ENCODE assay signal across 22 mouse cellular contexts in the genomic region with DNA sequence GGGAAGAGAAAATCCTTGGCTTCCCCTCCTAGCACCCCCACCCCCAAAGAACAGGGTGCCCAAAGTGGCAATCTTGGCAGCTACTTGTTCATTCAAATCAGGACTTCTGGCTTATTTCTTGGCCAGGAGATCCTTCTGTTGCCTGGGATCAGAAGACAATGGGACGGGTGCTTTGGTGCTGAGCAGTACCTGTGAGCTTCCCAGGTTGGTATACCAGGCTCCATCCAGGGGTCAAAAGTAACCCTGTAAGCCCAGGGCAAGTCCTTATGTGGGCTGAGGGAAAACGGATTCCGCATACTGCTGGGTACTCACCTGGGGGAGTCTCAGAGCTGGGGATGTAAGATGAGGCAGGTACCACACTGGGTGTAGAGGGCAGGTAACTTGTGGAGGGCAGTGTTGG.
"Had no signal": no experiment of that assay in that cellular context is flagged by ENCODE, and none has a peak within 500 bp of the region (broad histone marks: within the 10 kb centered on the region; RNA-seq: fewer than 3 reads in every experiment).

No protein-coding gene starts in this region.

- H3K9ac ChIP-seq: kidney, embryonic 15.5 days; limb, embryonic 12.5 days; limb, embryonic 15.5 days; liver, embryonic 14.5 days; liver, postnatal 0 days; lung, embryonic 14.5 days; midbrain, embryonic 13.5 days; neural tube, embryonic 12.5 days; neural tube, embryonic 15.5 days had no signal

- H3K4me2 ChIP-seq: kidney, embryonic 15.5 days; limb, embryonic 12.5 days; limb, embryonic 15.5 days; liver, embryonic 11.5 days; lung, embryonic 14.5 days; midbrain, embryonic 13.5 days; neural tube, embryonic 12.5 days; neural tube, embryonic 15.5 days had no signal

- H3K4me1 ChIP-seq: kidney, embryonic 15.5 days; limb, embryonic 12.5 days; limb, embryonic 15.5 days; midbrain, embryonic 13.5 days; neural tube, embryonic 12.5 days; neural tube, embryonic 15.5 days had no signal

- H3K27me3 ChIP-seq: kidney, embryonic 15.5 days; limb, embryonic 12.5 days; limb, embryonic 15.5 days; midbrain, embryonic 13.5 days; neural tube, embryonic 12.5 days; neural tube, embryonic 15.5 days had no signal

- ATAC-seq: liver, postnatal 0 days; lung, postnatal 0 days; midbrain, embryonic 13.5 days had no signal

- H3K9me3 ChIP-seq: kidney, embryonic 15.5 days; limb, embryonic 12.5 days; limb, embryonic 15.5 days; midbrain, embryonic 13.5 days; neural tube, embryonic 12.5 days; neural tube, embryonic 15.5 days had no signal

- H3K4me3 ChIP-seq: kidney, embryonic 15.5 days; left cerebral cortex, adult 2 months; limb, embryonic 12.5 days; limb, embryonic 15.5 days; midbrain, embryonic 13.5 days; neural tube, embryonic 12.5 days; neural tube, embryonic 15.5 days had no signal

- DNase-seq: kidney, postnatal 10 days; kidney, postnatal 36 days; layer of hippocampus, postnatal 36 days; liver, postnatal 0 days; lung, embryonic 14.5 days; right cerebral cortex, adult 18-20 months; right cerebral cortex, postnatal 14 days; right cerebral cortex, postnatal 4 days; thymus, adult 18-20 months; thymus, postnatal 36 days had no signal

- H3K27ac ChIP-seq: kidney, embryonic 15.5 days; left cerebral cortex, adult 2 months; limb, embryonic 12.5 days; limb, embryonic 15.5 days; liver, embryonic 14.5 days; macrophage; midbrain, embryonic 13.5 days; neural tube, embryonic 12.5 days; neural tube, embryonic 15.5 days; stomach, postnatal 0 days had no signal
